In genomic region chr9:71959259-71960025, GRCm38 (mm10) we compare ENCODE assay signal across 8 mouse cellular contexts.
A peak's percentile ranks its signal among the peaks of the same experiment; 100 is the strongest.
DNase-seq lines count a peak whose midpoint lies in the region; ATAC-seq lines count a peak whose summit lies in the region.

No protein-coding gene starts in this region.

- no peak for DNase-seq in lung, postnatal 25 days (ENCODE audit: low spot score)
- DNase-seq in heart, postnatal 36 days = peak; percentile 40 to 54
- no peak for DNase-seq in natural killer cell, adult 2 months (ENCODE audit: low spot score in 2 of 2)
- no peak for DNase-seq in ovary, postnatal 14 days (ENCODE audit: low spot score)

- ATAC-seq in lung, embryonic 15.5 days (ENCODE audit: borderline replicate concordance, extremely low read depth, low FRiP score, low TSS enrichment) = peak; percentile 57; the same call in 1 of the 2 replicates
- ATAC-seq in forebrain, embryonic 15.5 days (replicated peaks) = peak; percentile 90
- peak; percentile 89 for ATAC-seq in lung, embryonic 16.5 days (ENCODE audit: low read depth)
- ATAC-seq in kidney, embryonic 16.5 days (ENCODE audit: low FRiP score, low TSS enrichment) = no peak

- WGBS in lung, embryonic 15.5 days = 45% methylated on average over 11 of the region's 11 CpGs
- WGBS in forebrain, embryonic 15.5 days = 22% methylated on average over 11 of the region's 11 CpGs
- WGBS in lung, embryonic 16.5 days = 44% methylated on average over 11 of the region's 11 CpGs
- 70% methylated on average over 11 of the region's 11 CpGs for WGBS in kidney, embryonic 16.5 days

- H3K27me3 ChIP-seq in lung, embryonic 15.5 days = no peaks in the 10 kb centered on the region
- no peaks in the 10 kb centered on the region for H3K27me3 ChIP-seq in forebrain, embryonic 15.5 days
- no peaks in the 10 kb centered on the region for H3K27me3 ChIP-seq in lung, embryonic 16.5 days (ENCODE audit: control insufficient read depth, insufficient read depth, low read depth, low read length)
- no peaks in the 10 kb centered on the region for H3K27me3 ChIP-seq in kidney, embryonic 16.5 days (ENCODE audit: insufficient read depth, low read length)

- H3K27ac ChIP-seq in lung, embryonic 15.5 days = 0 out of 2 replicates have a peak overlapping the region, but pooled peaks have one; percentile 41
- H3K27ac ChIP-seq in forebrain, embryonic 15.5 days (replicated peaks) = peak overlapping the region; percentile 65
- peak overlapping the region; percentile 77 for H3K27ac ChIP-seq in lung, embryonic 16.5 days (ENCODE audit: low read length)
- no peak overlapping the region; the same call in 1 of the 2 replicates for H3K27ac ChIP-seq in kidney, embryonic 16.5 days (ENCODE audit: low read length)

- H3K9ac ChIP-seq in lung, embryonic 15.5 days = no peak overlapping the region
- H3K9ac ChIP-seq in forebrain, embryonic 15.5 days (replicated peaks) = no peak overlapping the region
- H3K9ac ChIP-seq in lung, embryonic 16.5 days (ENCODE audit: low read length) = no peak overlapping the region
- H3K9ac ChIP-seq in kidney, embryonic 16.5 days (replicated peaks; ENCODE audit: low read length) = no peak overlapping the region

- peaks cover 24% of the 10 kb centered on the region for H3K4me1 ChIP-seq in lung, embryonic 15.5 days
- H3K4me1 ChIP-seq in forebrain, embryonic 15.5 days = peaks cover 7% of the 10 kb centered on the region
- peaks cover 17% of the 10 kb centered on the region for H3K4me1 ChIP-seq in lung, embryonic 16.5 days (replicated peaks; ENCODE audit: control insufficient read depth, insufficient read depth, low read length)
- no peaks in the 10 kb centered on the region for H3K4me1 ChIP-seq in kidney, embryonic 16.5 days (ENCODE audit: insufficient read depth, low read length)

- H3K4me3 ChIP-seq in lung, embryonic 15.5 days = no peak overlapping the region
- no peak overlapping the region for H3K4me3 ChIP-seq in forebrain, embryonic 15.5 days
- H3K4me3 ChIP-seq in lung, embryonic 16.5 days (ENCODE audit: low read length) = no peak overlapping the region
- H3K4me3 ChIP-seq in kidney, embryonic 16.5 days (ENCODE audit: low read length) = no peak overlapping the region

- intact Hi-C loops in heart, postnatal 36 days (cut with DNase I) = loop anchor here (5.0 kb wide), 1 partner anchor 127 kb away; no protein-coding TSS in a partner anchor

- no peaks in the 10 kb centered on the region for H3K36me3 ChIP-seq in lung, embryonic 15.5 days
- no peaks in the 10 kb centered on the region for H3K36me3 ChIP-seq in forebrain, embryonic 15.5 days
- no peaks in the 10 kb centered on the region for H3K36me3 ChIP-seq in lung, embryonic 16.5 days (ENCODE audit: control insufficient read depth, insufficient read depth, low read length)
- H3K36me3 ChIP-seq in kidney, embryonic 16.5 days (ENCODE audit: insufficient read depth, low read length) = 0 out of 2 replicates have a peak, but pooled peaks cover 5% of the 10 kb centered on the region

- H3K9me3 ChIP-seq in lung, embryonic 15.5 days = no peaks in the 10 kb centered on the region
- H3K9me3 ChIP-seq in forebrain, embryonic 15.5 days = no peaks in the 10 kb centered on the region
- H3K9me3 ChIP-seq in lung, embryonic 16.5 days (ENCODE audit: control insufficient read depth, low read length) = no peaks in the 10 kb centered on the region
- H3K9me3 ChIP-seq in kidney, embryonic 16.5 days (ENCODE audit: low read length) = no peaks in the 10 kb centered on the region

- H3K4me2 ChIP-seq in lung, embryonic 15.5 days = peak overlapping the region; percentile 29; the same call in 1 of the 2 replicates
- H3K4me2 ChIP-seq in forebrain, embryonic 15.5 days (replicated peaks) = peak overlapping the region; percentile 26; the same call in 1 of the 2 replicates
- peak overlapping the region; percentile 31; the same call in 1 of the 2 replicates for H3K4me2 ChIP-seq in lung, embryonic 16.5 days (ENCODE audit: low read depth, low read length)
- no peak overlapping the region for H3K4me2 ChIP-seq in kidney, embryonic 16.5 days (replicated peaks; ENCODE audit: low read depth, low read length)

Comparison
In these comparisons a context has a peak if more than half of its experiments do, and no peak if none do; other contexts are left out.
1. DNase-seq: peak in heart, postnatal 36 days (2 of 2); none in lung, postnatal 25 days (single experiment), natural killer cell, adult 2 months (0 of 2) and ovary, postnatal 14 days (single experiment).